Mouse (Mus musculus) spleen, postnatal 10 days (tissue): Measurements from ENCODE around the gene Tspan31.
"Not testable (repeated sequence)": the region's sequence is repeated elsewhere in the genome, so short reads cannot be mapped to it uniquely, and the experiment has no call there.

Source experiments
- DNase-seq, 2 experiments: peaks; one replicate each; pipeline ENCODE4 v3.0.0; 2021 to 2022; ENCODE audit warnings: low spot score in 2 of 2

The Tspan31 gene

DNA sequence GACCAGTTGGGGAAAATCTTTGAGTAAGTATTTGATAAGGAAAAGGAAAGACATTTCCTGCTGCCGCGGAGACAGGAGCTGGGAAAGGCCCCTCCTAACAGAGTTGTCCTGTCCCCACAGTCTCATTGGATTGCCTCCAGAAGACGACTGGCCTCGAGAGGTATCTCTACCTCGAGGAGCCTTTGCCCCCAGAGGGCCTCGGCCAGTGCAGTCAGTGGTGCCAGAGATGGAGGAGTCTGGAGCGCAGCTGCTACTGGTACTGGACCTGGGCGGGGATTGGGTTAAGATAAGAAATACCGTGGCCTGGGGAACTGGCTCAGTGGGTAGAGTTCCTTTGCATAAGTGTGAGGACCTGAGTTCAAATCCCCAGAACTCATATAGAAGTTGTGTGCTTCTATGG lies 4.1 kb downstream of the Tspan31 start:
- no peak for DNase-seq

DNA sequence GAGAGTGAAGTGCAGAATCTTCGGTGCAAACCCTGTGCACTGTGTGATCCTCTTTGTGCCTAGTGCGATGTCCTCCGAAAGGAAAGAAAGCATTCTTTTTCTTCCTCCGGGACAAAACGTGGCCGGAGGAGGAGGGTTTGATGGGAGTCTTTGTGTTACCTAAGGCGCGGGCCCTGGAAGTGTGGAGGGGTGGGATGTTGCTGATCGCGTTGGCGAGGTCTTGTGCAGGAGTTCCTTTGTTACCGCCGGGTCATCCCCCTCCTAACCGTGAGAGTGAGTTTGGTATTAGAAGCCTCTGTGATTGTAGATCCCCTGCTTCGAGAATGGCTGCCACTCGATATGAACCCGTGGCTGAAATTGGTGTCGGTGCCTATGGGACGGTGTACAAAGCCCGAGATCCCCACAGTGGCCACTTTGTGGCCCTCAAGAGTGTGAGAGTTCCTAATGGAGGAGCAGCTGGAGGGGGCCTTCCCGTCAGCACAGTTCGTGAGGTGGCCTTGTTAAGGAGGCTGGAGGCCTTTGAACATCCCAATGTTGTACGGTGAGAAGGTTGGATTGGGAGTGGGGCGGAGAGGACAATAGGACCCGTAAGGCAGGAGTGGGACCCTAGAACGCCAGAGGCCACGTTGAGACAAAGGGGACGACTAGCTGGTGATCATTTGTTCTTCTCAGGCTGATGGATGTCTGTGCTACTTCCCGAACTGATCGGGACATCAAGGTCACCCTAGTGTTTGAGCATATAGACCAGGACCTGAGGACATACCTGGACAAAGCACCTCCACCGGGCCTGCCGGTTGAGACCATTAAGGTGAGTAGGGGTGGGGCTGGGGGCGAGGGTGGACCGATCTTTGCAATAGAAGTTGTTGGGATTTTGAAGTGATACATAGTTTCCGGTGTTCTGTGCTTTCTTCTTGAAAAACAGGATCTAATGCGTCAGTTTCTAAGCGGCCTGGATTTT lies 5.9 kb downstream of the Tspan31 start:
- DNase-seq = no peak

DNA sequence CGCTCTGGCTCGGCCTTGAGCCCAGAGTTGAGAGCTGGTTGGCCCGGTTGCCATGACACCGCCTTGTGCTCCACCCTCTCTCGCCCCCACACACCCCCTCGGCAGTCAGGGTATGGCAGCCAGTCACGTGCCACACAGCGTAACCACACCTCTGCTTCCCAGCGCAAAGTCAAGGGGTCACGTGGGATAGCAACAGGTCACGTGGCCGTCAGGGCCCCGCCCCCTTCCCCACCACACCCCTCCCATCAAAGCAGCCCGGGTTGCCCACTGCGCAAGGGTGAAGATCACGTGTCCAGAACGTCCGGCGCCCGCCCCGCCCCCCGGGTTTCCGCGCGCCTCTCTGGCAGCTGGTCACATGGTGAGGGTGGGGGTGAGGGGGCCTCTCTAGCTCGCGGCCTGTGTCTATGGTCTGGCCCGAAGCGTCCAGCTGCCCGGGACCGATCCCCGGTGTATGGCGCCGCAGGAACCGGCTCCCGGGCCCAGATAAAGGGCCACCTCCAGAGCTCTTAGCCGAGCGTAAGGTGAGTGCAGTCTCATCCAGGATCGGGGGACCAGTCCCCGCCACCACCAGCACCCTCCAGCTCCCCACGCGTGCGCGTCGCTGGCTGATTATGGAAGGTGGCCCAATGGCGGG lies 6.7 kb downstream of the Tspan31 start, which contains the start of gene Cdk4:
Gene Cdk4, plus strand, starts transcription at position 296 of the 634 bp plus-strand sequence.
- peak; percentile 87 to 95 for DNase-seq

DNA sequence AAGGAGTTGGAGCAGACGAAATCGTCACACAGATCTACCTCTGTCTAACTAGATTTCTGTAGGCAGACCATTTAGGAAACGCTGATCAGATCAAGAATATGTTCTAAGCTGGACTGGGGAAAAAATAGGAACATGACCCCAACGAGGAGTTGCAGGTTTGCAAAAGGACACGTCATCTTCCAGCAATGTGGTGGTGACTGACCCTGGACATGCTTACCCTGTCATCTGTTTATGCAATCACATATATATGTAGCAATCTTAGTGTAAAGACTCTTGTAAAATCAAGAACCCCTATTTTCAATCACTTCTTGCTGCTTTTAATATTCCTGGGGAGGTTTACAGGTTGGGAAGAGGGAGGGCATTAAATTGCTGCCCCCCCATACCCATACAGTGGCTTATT lies 7.6 kb downstream of the Tspan31 start:
- DNase-seq = no peak

DNA sequence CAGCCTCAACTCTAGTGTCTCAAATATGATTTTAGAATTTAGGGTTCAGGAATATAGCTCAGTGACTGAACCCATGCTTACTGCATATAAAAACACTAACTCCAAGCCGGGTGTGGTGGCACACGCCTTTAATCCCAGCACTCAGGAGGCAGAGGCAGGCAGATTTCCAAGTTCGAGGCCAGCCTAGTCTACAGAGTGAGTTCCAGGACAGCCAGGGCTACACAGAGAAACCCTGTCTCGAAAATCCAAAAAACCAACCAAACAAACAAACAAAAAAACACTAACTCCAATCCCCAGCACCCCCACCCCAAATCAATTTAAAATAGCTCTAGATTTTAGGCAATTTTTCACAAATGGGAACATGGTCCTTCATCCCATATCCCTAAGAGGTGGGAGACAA lies 8.0 kb downstream of the Tspan31 start:
- DNase-seq = not testable (repeated sequence)

DNA sequence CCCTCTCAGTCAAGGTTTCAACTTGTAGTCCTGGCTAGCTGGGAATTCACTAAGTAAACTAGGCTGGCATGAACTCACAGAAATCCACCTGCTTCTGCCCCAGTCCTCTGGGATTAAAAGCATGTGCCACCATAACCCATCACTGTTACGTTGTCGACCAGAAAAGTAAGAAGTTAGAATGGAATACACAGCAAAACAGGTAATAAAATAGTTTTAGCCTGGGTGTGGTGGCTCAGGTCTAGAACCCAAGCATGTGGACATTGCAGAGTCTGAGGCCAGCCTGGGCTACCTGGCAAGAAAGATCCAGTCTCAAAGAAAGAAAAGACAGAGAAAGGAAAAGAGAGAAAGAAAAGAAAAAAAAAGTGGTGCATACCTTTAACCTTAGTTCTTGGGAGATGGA lies 8.6 kb downstream of the Tspan31 start:
- no peak for DNase-seq

DNA sequence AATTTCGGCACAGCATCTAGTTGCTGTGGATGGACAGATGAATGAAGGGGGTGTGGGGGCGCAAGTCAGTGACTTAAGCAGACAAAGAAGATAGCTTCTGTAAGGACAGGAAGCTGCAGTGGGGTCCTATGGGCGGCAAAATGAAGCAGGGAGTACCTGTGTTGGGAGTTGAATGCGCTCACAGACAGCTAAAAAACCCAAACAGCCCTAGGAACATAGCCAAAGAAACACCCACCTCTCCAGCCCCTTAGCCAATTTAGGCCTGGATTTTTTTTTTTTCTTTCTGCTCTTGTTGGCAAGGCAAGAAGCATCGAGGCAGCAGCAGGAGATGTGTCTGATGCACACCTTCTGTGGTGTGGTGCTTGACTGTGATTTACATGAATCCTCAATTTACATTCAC lies 9.0 kb downstream of the Tspan31 start:
- no peak for DNase-seq

DNA sequence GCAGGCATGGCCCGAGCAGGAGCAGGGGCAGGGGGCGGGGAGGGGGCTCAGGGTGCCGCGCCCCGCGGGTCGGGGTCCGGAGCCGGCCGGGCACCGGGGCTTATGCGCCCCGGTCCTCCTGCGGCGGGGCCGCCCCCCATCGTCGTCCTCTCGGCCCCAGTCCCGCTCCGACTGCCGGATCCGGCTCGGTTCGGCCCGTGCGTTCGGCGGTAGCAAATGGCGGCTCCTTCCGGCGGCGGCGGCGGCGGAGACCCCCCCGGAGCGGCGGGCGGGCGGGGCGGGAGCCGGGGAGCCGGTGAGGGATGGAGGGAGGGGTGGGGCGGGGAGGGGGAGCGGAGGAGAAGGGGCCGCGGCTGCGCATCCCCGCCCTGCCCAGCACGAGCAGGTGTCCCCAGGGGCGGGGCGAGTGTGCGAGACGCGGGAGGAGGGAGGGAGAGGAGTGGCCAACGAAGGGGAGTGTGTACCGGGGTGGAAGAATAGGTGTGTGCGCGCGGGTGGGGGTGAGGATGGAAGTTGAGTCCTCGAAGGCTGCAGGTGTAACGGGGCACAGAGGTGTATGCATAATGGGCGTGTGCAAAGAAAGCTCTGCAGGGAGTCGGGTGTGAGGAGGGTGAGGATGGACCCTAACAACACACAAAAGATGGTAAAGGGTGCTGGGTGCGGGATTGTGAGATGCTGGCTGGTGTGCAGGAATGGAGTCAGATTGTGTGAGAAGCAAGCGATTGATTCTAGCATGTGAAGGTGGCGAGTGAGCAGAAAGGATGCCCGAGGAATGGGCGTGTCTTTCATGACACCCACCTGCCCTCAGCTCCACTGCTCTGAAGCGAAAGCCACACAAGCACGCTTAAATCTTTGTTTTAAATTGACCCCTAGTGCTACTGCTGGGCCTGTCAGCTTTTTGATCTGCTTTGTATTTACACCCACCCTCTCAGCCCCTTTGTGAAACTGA lies 9.8 kb downstream of the Tspan31 start, which contains the start of gene March9:
Gene March9, minus strand, starts transcription at position 217 of the 949 bp plus-strand sequence.
- peak in 1 of 2 experiments; percentile 69 for DNase-seq

DNA sequence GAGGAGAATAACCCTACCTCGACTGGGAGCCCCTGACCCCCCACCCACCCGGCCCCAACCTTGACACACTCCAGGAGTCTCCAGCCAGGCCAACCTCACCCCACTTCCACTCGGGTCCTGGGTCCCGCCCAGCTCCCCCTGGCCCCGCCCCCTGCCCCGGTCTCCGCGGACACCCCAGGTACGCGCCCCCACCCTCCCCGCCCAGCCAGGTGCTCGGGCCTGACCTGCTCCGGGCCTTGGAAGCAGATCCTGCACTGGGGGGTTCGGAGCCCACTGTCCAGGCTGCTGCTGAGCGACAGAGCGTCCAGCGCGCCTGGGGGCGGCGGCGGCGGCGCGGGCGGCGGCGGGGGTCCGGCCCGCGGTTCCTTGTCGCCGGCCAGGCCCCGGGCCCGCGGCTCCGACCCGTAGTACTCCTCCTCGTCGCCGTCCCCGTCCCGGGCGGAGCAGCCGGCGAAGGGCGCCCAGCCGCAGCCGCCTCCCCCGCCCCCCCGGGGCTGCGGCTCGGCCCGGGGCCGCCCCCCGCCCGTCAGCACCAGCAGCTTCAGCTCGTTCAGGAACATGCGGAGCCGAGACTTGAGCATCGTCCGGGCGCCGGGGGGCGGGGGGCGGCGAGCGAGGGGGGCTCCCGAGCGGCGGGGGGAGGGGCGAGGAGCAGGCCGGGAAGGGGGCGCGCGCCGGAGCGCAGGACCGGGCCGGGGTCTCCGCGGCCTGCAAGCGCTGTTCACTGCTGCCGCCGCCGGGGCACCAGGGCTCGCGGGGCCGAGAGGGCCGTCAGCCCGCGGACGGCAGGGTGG lies 10.7 kb downstream of the Tspan31 start:
- DNase-seq = no peak

DNA sequence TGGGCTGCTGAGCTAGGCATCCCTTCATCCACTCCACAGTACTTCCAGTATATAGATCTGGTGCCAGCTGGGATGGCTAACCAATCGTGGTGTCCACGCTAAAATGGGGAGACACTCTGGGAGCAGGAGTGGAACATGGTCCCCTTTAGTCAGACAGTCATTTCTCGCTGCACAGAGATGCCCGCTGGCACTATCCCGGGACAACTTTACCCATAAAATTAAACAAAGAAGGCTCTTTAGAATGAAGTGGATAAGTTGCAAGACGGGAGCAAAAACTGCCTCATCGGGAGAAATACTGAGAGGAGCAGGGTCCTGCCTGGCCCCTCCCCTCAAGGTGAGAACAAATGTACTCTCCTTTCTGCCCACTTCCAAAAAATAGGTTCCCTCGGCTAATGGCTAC lies 11.4 kb downstream of the Tspan31 start:
- no peak for DNase-seq

DNA sequence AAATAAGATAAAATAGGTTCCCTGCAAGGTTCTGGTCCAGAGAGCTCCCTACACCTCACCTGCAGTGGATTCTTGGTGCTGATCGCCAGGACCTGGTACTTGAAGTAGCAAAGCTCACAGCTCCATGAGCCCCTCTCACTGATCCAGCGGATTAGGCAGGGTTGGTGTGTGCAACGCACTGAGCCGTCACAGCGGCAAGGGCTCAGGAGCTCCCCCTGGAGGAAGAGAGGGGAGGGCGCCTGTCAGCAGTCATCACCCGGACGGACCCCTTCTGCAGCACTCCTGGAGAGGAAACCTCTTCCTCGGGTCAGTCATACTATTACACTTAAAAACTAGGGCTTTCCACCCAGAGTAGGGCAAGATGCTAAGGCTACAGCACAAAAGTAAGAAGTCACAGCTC lies 11.9 kb downstream of the Tspan31 start:
- peak; percentile 66 to 83 for DNase-seq

DNA sequence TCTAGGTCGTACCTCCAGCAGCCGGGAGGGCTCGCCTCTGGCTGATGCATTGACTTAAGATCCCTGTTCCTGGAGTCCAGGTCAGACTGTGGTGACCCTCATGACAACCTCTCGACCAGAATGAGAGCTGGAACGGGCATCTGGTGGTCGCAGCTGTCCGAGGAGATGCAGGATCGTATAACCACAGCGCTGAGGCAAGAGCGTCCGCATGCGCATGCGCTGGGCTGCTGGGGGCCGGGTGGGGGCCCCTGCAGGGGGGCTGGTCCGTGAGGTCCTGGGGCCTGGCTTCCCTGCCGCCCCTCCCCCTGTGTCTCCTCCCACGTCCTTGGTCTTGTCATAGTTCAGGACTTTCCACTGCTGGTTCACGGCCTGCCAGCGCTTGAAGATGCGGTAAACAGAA lies 13.6 kb downstream of the Tspan31 start:
- DNase-seq = no peak

DNA sequence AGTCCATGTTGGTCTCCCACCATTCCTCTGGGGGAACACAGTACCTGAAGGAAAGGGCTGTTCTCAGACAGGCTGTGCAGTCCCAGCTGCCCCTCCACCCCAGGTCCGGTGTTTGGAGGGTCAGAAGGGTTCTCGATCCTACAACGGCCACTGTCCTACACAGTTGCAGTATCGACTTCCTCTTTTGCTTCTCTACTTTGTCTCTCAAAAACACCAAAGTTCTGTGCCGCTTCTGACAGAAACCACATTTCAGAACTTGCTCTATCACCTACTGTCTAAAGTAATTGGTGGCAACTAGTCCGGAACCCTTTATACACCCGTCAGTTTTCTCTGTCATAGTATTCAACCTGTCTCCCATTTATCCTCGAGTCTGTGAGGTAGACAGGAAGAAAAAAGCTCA lies 14.7 kb downstream of the Tspan31 start:
- DNase-seq = no peak

DNA sequence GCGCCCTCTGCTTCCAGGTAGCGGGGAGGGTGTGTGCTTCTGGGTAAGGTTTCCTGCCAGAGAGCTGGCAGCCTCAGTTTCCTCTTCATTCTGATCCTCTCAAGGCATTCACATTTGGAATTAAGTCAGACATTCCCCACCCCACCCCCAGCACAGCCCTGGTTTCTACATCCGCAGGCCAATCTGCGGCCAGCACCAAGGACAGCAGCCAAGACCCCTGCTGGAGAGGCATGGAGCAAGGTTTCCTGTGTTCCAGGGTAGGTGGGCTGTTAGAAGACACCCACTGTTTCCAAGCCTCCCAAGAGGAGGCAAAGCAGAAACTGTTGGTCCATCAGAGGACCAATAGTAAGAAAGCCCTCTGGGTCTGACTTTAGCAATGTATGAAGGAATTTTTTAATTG lies 15.4 kb downstream of the Tspan31 start:
- peak in 1 of 2 experiments; percentile 39 for DNase-seq

DNA sequence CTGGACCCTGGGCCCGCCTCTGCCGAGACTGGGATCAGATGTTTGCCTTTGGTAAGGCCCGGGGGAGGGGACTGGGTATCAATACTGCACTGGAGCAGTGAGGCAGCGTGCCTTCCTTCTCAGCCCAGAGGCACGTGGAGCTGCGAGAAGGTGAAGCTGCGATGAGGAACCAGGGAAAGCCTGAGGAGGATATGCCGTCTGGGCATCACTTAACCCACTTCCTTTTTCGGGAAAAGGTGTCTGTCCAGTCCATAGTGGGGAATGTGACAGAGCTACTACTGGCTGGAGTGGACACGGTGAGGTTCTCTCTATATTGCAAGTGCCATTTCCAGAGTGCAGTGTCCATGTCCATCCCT lies 20.0 kb downstream of the Tspan31 start:
- DNase-seq = no peak

DNA sequence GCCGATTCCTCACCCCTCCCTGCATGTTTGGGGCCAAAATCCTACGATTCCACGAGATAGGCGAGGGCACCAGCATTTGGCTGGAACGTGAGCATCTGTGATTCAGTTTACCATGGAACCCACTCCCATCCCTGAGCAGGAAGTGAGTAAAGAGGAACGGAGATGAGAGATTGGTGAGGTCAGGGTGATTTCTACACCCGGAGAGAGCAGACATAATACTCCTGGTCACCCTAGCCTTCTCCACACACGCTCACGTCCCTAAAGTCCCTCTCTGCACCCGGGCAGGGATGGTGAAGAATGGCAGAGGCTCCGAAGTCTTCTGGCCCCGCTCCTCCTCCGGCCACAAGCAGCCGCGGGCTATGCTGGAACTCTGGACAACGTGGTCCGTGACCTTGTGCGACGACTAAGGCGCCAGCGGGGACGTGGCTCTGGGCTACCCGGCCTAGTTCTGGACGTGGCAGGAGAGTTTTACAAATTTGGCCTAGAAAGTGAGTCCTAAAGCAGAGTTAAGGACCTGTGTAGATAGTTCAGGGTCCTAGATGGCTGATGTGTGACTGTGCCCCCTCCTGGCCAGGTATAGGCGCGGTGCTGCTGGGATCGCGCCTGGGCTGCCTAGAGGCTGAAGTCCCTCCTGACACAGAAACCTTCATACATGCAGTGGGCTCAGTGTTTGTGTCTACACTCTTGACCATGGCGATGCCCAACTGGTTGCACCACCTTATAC lies 20.5 kb downstream of the Tspan31 start:
- DNase-seq = no peak

DNA sequence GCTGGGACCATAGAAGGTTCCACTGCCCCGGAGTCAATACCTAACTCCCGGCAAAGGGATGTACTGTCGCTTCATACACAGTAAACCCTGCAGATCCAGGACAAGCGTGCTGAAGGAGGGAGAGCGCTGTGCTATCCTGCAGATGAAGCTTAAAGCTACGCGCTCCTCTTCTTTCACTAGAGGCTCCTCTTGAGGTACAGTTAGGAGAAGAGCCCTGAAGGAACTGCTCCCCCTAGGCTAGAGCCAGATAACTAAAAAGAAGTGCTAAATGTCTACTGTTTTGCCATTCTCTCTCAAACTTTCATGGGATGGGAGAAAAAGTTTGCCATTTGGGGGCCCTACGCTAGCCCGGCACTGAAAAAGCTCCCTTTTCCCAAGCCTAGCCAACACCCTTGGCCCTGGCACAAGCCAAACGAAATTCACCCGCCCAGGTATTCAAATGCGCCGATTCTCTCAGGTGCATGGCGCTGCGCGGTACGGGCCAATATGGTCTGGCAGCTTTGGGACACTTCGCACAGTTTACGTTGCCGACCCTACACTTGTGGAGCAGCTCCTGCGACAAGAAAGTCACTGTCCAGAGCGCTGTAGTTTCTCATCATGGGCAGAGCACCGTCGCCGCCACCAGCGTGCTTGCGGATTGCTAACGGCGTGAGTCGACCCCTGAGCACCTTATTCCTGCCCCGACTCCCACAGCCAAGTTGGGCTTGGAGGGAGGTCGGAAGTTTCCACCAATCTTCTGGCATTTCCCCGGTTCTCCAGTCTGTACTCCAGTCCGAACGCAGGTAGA lies 21.3 kb downstream of the Tspan31 start:
- no peak for DNase-seq

DNA sequence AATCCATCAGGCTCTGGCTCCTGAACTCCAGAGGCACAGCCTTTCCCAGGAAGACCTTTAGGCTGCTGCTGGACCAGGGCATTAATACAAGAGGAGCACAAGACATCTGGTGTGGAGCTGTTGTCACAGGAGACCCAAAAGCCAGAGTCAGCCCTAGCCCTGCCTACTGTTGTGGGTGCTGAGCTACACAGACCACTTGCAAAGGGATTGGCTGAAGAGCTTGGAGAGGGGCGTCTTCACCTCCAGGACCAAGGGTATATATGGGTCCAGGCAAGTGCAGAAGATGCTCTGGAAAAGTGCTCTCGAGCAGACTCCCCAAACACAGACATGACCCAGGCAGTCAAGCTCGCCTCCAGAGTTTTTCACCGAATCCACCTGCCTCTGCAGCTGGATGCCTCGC lies 22.1 kb downstream of the Tspan31 start, which contains the start of gene Cyp27b1:
Gene Cyp27b1, plus strand, starts transcription at position 297 of the 400 bp plus-strand sequence.
- DNase-seq = no peak

DNA sequence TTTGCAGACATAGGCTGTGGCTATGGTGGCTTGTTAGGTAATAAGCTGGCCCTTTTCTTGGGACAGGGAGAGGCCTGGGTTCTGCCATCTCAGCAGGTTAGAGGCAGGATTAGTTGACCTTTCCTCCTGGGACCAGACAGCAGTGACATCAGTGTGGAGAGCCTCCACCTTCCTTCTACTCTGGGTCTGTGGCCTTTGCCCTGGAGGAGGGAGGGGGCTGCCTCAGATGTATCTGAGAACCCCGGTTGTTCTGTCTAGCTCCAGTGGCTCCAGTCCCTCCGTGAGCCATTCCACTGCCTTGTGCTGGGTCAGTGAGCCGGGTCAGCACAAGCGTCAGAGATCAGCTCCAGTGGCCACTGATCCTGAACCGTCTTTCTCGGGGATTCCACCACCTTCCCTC lies 26.9 kb downstream of the Tspan31 start:
- DNase-seq = no peak
